Mouse (Mus musculus): ENCODE data around the gene Olfml2b. TPM values are rescaled to one million over a fixed set of nuclear protein-coding genes. Genes with fewer than 3 reads are reported as not detected.

Olfml2b gene
- total RNA-seq, 2 experiments from 2014 or later, result 16.0 to 17.9 TPM

DNA sequence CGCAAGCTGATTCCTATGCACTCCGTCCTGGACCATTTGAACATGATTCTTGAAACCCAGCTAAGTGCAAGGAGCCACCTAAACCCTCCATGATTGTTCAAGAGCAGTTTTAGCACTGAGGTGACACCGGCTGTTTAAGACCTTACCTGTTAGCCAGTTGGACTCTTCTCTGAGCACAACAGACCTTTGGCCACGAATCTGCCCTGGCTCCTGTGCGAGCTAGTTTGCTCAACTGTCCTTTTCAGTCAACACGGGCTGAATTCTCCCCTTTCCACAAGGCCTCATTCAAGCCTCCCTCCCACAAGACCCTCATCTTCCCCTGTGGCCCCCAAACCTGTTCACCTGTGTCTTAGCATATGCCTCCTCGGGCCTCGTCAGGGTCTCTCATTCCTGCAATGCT, 52.7 kb downstream of the Olfml2b start:
- DNase-seq, result no peak

DNA sequence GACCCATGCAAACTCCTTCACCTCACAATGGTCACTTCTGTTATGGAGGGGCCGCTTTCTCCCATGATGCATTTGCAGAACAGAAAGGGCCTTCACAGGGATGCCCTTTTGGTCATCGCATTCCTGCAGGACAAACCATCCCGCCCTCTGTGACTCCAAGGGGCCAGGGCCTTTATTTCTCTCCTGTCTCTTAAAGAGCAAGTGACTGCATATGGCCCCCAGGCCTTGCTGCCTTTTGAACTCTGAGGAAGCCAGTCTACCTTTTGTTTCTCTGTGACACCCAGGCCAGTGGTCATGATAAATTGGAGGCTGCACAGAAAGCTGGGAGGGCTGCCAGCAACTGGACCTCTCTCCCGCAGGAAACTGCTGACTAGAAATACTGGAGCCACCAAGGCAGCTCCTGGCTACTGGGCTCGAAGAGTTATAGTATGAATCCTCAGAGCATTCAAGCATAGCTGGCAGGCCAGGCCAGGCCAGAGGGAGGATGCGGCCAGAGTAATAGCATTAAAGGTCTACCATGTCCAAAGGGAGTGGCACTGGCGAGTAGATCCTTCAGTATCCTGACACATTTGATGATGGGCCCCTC, 53.5 kb downstream of the Olfml2b start:
- DNase-seq, result peak; percentile 58

DNA sequence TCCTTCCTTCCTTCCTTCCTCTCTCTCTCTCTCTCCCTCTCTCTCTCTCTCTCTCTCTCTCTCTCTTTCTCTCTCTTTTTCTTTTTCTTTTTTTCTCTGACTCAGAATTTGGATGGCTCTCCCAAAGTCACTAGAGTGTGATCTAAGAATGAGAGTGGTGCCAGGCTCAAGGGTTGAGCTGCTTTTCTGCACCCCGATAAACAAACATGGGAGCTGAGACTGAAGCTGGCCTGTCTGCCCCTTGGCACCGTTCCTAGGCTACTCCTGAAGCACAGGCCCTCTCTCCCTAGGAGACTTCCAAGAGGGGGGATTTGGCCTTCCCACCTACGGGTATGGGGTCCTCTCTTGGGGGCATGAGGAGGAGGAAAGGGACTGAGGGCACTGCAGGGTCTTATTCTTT, 54.4 kb downstream of the Olfml2b start:
- DNase-seq, result no peak

DNA sequence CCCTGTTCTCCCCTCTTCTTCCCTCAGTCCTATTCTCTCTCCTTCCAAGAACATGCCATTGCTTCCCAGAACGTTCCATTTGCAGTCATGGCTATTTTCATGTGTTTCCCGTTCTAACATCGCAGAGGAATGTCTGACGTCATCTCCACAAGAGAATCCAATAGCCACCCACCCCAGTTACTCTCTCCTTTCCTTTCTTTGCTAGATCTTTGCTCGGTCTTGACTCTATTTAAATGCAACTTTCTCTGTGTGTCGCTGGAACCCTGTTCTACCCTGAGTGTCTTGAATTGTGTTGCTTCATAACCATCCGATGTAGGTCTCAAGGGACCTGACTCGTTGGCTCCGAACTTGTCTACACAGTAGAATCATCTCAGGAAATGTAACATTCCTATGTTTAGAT, 55.2 kb downstream of the Olfml2b start:
- no peak for DNase-seq

DNA sequence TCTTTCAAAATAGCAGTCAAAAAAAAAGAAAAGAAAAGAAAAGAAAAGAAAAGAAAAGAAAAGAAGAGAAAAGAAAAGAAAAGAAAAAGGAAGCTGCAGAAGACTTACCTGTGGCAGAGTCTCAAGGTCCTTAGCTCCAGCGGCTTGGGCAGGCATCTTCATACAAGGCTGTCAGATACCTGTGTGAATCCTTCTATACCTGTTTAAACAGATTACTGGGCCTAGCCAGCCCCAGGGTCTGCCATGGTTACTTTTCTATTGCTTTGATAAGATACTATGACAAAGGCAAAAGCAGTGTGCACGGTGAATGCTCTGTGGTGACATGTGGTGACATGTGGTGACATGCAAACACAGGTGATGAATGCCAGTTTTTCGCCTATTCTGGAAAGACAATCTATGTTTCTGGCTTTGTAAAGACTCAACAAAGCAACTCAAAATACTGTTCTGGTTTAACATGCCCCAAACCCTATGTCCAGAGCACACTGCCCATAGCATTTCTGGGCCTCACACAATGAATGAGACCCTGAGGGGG, 56.2 kb downstream of the Olfml2b start:
- DNase-seq, result no peak

DNA sequence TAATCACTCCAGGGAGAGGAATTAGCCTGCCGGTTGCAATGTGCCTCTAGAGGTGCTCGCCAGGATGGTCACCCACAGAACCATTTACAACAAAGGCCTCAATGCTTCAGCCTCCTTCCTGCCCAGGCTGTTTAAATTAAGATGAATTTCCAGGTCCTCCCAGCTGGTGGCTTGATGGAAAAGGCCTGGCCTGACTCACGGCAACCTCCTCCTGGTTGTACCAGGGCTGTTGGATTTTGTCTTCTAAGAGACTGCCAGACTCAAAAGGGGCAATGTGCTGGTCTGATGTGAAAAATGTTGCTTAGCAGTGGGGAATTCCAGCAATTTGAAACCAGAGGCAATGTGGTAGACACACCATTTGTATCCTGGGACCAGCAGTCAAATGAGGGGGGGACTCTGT, 56.8 kb downstream of the Olfml2b start:
- no peak for DNase-seq

DNA sequence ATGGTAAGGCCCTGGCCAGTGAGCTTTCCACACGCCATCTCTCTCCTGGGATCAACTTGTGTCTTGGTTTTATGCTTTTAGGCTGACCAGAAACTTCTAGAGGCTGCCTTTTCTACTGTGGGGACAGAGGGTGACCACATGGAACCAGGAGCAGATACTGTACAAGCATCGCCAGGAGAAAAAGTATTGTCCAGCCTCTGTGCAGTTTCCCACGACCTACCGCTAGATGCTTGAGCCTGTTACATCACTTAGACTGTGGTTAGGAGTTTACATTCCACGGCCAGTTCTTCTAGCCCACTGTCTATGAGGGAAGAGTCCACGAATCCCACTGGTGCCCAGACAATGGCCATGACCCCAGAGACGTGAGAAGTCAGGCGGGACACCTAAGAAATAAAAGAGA, 57.2 kb downstream of the Olfml2b start:
- DNase-seq, result no peak

DNA sequence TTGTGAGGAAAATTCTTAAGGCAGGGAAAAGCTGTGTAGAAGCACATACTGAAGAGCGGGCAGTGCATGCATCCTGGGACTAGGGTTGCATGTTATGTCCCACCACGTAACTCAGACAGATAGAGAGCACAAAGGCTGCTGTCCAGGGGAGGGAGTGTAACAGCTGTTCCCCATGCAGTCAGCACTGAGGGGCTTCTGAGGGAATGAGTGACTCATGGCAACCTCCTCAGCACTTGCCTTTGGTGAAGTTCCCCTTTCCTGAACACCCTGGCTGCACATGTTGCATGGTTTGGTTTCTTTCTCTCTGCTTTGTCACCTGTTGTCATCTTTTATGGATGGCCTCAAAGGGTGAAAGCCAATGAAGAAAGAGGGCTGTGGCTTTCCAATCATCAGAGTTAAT, 57.9 kb downstream of the Olfml2b start:
- DNase-seq, result no peak

DNA sequence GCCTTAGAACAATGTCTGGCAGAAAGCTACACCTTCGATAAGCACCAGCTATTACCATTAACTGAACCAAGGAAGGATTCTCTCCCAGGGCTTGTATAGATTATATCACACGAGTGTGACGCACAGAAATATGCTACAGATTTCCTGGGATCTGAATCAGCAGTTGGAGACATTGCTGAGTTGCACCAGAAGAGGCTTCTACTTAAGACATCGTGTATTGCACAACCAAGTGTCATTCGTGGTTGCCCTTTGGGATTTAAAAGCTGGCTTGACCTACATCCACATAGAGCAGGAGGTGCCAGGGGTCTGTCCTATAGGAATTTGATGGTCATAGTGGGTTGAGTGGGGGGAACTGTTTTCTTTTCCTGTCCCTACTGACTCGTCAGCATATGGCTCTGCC, 58.6 kb downstream of the Olfml2b start:
- no peak for DNase-seq

DNA sequence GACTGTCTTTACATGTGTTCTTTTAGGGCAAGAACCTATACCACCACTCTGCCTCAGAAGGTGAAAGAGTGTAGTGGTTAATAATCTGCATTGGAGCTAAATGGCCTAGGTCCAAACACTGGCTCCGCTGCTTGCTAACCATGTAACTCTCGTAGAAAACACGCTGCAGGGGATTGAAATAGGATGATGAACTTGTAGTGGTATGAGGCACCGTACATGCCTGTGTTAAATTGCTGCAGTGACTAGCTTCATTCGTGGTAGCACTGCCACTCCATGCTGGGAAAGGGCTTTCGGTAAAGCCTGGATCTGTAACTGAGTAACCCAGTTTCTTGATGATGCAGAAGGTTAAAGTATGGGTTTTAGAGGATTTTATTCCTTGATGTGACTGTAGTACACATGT, 59.8 kb downstream of the Olfml2b start:
- DNase-seq, result no peak

DNA sequence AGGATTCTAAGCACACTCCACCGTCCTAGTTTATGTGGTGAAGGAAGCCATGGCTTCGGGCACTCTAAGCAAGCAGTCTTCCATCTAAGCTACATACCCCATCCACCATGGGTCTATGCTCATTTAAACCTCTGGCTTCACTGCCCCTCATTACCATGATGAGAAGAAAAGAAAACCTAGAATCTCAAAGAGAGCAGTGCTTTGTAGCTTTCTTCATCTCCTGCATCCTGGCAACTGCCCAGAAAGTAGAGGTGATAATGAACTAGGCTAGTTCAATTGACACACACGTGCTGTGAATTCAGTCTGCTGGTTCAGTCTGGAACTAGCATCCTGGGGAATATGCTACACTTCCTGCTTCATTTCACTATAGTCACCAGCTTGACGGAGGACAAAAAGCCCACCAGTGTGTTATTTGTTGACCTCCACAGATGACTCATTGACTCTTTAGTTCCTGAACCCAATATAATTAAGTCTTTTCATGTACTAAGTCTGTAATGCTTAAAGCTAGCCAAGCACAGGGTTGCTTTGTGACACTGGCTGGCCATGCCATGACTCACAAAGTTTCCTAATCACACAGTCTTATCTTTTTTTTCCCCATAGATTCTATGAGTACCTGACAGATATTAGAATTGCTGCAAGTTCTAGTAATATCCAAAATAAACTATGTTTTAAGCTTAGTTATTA, 60.7 kb downstream of the Olfml2b start:
- no peak for DNase-seq

DNA sequence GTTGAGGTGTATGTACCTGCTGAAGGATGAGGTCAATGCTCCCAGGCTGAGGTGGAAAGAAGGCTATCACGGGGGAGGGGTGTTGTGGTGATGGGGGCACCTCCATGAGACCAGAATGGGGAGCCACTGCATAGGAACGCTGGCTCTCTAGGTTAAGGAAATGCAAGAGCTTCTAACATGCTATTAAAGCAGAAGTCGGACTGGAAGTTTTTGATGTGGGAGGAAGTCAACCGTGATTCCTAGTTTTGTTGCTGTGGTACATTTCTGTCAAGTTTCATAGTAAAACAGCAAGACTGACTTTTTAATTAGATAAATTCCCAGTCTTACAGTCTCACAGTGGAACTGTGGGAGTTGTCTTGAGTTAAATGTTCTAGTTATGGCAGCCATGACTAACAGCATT, 61.7 kb downstream of the Olfml2b start:
- no peak for DNase-seq

DNA sequence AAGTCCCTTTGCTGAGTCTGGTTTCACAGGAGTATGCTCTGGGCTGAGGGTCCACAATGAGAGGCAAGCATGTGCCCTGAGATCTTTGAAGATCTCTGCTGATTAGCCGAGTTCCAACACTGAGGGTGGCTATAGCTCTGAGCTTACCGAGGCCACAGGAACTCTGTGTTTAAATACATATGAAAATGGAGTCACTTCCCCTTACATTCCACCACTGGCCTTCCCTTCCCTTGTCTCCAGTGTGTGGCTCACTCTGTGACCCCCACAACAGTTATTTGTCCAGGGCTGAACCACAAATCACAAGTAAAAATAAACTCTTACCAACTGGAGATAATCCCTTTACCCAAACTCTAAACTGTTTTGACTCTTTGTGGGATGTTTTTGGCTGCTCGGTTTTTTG, 64.7 kb downstream of the Olfml2b start:
- DNase-seq, result no peak

DNA sequence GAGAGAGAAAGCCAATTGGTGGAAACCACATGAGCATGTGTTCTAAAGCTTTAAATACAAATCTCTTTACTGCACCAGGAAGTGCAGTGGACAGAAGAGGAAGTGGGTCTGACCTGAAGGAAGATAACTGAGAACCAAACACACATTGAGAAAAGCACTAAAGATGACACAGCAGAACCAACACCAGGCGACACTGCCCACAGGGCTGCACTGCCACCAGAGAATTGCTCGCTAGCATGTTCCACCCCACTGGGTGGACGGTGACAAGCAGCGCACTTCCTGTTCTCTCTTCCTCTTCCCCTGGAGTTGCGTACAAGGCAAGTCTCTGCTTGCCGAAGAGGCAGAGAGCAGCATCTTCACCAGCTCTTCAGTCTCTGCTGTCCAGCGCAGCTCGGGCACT, 65.1 kb downstream of the Olfml2b start:
- DNase-seq, result no peak

DNA sequence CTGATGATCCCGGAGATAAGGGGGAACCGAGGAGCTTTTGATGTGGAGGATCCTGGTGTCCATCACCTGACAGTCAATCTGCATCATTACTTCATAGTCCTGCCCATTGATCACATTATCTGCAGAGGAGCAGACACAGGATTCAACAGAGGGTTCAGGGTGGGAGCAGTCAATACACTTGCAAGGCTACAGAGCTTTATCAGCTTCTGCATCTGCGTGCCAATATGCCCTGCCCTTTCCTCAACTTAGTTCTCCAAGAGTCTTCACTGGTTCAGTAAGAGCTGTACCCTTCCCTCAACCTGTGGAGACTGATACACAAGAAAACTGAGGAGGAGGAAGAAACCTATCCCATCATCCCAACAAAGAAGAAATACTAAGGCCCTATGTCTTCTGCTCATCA, 65.6 kb downstream of the Olfml2b start:
- no peak for DNase-seq

DNA sequence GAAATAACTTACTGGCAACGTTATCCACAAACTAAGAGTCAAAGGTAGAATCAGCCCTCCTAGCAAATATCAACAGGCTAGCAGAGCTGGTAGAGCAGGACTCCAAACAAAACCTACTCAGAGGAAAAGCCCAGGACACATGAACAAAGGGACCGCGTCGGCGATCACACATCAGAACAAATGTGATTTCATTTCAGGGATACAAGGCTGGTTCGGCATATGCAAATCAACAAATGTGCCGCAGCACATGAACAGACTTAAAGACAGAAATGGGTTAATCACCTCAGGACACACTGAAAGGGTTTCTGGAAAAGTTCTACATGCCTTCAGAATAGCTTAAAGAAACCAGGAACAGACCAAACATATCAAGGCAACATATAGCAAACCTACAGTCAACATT, 67.4 kb downstream of the Olfml2b start:
- DNase-seq, result no peak

DNA sequence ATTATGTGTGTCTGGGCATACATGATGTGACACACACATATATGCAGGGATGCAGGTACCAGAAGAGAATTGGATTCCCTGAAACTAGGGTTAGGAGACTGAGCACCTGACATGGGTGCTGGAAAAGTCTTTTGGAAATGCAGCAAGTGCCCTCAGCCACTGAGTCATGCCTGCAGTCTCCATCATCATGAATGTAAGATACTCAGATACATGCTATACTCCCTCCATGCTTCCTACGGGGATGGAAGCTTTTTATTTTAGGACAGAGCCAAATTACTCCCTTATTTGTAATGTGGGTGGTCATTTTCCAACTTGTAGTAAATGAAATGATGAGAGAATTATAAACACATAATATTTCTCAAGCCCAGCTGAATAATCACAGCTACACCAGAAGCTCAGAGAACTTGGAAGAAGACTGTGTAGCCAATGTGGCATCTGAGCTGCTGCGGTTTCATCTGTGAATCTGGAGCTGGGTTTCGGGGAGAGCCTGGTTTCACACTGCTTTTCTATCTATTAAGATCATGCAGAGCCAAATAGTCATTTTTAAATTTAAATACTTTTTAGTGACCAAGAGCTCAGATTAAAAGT, 73.0 kb downstream of the Olfml2b start:
- no peak for DNase-seq

DNA sequence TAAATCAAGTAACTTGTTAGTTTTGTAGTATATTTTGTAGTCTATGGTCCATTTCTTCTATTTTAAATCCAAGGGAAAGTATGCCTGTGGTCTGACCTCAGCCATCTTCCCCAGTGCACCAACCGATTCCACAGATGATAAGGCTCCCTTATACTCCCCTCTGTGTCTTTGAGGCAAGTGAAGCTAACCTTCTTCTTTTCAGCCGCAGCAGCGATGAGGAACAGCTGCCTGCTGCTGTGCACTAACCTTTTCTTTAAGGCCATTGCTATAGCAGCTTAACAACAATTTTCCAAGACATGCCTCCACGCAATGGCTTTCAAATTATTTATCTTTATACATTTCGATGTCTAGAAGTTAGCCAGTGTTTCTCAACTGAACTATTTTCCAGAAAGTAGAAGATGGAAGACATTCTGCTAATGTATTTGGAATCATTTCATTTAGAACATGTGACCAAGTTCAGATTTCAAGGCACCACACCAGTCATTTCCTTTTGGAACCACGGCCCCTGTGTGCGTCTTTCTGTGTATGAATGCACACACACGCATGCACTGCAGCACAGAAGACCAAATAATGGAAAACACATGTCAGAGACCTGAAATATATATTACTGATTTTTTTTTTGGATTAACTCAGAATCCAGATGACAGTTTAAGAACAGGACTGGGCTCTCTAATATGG, 73.9 kb downstream of the Olfml2b start:
- DNase-seq, result no peak

DNA sequence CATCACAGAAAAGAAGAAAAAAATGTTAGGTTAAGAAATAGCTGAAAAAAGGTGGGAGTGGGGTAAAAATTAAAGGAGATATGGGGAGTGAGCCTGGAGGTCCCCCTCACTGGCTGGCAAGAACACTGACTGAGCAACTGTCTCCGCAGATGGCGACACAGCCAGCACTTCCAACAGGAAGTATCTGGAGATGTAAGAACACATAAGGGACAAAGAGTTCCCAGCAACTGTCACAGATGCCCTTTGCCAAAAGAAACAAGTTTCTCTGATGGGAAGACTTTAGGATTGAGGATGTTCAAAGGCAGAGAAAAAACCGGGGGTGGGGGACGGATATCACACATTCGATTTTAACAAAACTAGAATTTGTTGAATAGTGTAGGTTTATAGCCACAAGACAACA, 77.2 kb downstream of the Olfml2b start:
- DNase-seq, result no peak

DNA sequence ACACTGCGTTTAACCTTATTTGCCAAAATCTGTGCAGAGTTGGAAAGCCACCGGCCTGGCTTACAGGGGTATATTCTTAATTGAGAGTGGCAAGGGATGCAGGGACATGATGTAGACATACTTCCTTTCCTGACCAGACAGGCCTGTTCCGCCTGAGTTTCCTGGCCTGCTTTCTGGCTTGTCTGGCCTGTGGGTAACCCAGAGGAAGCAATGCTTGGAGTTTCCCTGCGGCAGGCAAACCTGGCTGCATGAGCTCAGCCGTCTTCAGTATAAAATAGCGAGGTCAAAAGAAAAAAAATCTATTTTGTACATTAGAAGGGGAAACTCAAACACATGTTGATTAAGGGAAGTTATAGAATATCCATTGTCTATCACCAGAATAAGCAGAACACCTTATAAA, 84.2 kb downstream of the Olfml2b start:
- no peak for DNase-seq

DNA sequence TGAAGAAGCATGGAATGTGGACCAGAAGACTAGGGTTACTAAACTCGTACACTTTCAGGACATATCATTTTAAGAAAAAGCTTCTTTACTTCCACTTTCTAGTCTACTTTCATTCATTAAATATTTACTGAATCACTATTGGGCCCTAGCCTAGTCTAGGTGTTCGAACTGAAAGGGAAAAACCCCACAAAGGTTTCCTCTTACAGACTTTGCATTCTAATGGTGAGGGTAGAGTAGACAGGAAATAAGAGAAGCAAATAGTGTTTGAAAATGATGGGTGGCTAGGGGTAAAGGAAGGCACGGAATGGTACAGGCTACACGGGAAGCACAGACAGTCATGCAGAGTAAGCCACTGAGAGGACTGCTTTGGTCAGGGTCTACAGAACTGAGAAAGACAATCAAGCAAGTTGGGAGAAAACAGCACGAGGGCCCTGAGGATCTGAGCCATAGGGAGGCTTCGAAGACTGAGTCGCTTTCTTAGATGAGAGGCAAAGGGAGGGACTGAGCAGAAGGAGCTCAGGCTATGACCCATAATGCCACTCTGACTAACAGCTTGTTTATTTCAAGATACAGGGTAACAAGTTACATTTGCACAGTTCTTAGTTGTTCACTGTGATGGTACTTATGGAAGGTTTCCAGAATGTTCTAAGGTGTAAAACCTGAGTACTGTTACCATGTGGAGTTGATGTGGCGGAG, 85.1 kb downstream of the Olfml2b start:
- DNase-seq, result no peak

DNA sequence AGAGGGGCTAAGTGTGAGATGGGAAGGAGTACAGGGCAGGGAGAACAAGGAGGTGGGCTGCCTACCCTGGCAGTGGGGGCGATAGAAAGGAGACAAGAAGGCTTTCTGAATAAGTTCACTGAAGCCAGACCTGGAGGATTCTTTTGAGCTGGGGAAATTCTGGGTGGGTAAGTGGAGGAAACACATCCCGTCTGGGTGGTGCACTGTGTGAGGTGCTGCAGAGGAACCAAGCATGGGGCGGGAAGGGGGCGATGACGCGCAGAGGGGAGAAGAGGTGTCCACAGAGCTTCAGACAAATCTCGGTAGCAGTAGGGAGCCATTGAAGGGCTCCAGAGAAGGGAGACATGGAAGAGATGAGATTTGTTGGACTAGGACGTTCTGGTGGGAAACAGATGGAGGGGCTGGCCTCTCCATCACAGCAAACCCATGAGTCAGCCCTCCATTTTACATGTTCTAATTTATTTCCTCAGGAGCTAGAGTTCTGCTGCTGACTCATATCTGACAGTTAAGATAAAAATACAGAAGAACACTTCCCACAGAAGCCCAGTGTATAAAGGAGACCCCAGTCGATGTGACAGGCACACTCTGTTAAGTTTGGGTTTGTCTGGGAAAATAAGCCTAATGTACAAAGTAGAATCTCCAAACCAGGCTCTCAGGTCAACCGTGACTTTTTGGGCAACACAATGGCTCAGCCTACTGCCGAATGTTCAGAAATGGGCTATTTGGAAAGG, 87.7 kb downstream of the Olfml2b start:
- DNase-seq, result no peak

Data from adrenal gland, postnatal 10 days (tissue).